Mouse (Mus musculus) ES-E14 (cell line): ENCODE results near the gene Vsir.

Experiments used
- MAFK ChIP-seq: IDR thresholded peaks from 2 replicates; pipeline ENCODE4 v1.6.1; 2014; ENCODE audit warnings: mild to moderate bottlenecking, low read depth, low read length, inconsistent platforms; ENCODE audit not compliant: insufficient read depth
- ZC3H11A ChIP-seq: IDR thresholded peaks from 2 replicates; pipeline ENCODE4 v1.6.1; 2012; ENCODE audit warnings: low read depth, mild to moderate bottlenecking, inconsistent platforms, low read length, borderline replicate concordance
- ZNF384 ChIP-seq: IDR thresholded peaks from 2 replicates; pipeline ENCODE4 v1.6.1; 2012; ENCODE audit warnings: low read depth, low read length, inconsistent platforms

GRCm38 (mm10) chr10:60419624-60420023 is 73.0 kb downstream of the Vsir start:
- no peak for TF ChIP-seq ZNF384
- TF ChIP-seq MAFK: no peak
- TF ChIP-seq ZC3H11A: no peak
